Mouse (Mus musculus): ENCODE results near the gene Sost.

The Sost gene

DNA sequence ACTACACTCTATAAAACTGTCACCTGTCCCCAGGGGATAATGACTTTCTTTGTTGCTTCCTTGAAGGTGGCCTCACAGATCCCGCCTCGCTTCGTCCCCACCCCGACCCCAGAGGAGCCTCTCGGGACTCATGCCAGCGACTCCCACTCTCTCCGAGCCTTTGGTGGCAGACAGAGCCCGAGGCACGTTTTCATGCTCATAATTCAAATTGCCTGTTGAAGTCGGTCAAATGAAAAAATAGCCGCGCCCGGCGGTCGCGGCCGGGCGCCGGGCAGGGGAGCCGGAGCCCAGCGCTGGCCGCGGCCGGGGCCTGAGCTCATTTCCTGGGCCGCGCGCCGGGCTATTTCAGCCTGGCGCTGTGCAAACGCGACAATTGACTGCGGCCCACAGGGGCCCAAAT, 29.7 kb downstream of the Sost start:
- no peak for DNase-seq

DNA sequence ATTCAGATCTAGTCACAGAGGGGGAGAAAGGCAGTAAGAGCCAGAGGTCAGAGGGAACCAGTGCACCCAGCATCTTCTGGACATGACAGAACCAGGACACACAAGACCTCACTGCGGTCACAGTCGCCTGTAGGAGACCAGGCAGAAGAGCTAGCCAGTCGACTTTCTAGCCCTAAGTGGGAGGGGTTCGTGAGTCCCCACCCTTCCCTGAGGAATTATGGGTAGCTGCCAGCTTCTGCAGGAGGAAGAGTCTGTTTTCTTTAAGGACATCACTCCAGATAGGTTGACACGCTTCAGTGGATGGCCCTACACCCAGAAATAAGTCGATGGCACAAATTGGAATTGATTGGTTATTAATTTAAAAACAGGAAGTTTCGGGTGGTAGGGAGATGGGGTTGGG, 30.4 kb downstream of the Sost start:
- DNase-seq: no peak

DNA sequence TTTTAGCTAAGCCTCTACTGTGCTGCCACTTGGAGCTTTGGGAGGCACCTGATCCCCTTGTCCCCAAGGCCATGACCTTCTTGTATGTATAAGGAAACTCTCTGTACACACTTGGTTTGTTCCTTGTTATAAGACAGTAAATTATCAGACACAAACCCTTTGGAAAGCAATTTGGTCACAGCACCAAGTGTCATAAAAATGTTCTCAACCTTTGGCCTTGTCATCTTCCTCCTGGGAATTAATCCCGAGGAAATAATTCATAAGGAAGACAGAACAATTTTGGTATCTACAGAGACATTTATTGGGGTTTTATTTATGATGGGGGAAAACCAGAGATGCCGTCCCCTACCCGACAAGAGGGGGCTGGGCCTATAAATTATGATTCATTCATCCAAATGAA, 31.1 kb downstream of the Sost start:
- DNase-seq: no peak

DNA sequence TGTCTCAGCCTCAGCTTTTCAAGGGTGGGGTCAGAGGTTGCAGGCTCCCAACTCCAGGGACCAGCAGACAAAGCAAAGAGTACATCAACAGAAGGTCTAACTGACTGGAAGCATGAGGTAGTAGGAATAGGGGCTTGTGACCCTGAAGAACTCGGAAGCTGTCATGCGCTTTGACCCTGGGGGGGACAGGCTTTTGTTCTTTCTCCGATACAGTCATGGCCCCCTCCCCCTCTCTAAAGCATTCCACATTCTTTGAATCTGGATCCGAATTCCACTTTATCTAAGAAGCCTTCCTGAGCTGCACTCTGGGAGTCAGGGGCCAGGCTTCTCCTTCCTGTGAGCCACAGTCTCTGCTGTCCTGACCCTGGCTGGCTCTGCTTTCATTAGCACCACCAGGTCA, 34.8 kb downstream of the Sost start:
- DNase-seq: no peak

DNA sequence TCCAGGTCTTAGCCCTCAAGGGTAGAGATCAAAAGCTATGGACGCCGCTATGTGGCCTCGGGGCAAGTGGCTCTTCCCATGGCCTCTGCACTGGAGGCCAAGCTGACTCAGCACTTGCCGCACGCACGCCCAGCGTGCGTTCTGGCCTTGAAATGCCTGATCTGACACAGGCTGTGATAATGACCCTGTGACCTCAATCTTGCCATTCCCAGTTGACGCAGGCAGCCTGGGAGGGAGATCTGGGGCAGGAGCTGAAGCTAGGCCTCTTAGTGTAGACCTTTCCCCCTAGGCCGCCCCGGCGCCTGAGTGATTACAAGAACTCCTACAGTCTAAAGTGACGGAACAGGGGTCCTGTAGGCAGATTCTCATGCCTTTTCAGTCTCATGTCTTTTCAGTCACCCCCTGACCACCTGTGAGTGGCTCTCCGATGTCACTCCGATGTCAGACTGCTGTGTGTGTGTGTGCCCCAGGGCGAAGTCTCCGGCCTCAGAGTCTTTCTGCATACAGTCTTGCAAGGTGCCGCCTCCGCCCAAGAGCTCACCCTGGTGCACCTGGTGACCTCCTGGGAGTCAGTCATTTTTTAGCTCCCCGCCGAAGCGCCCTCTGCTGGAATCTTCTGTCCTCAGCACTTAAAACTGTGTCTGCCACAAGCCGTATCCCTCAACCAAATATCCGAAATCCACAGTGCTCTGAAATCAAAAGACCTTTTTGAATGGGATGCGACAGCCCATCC, 38.6 kb downstream of the Sost start:
- DNase-seq: peak; percentile 66 to 68

DNA sequence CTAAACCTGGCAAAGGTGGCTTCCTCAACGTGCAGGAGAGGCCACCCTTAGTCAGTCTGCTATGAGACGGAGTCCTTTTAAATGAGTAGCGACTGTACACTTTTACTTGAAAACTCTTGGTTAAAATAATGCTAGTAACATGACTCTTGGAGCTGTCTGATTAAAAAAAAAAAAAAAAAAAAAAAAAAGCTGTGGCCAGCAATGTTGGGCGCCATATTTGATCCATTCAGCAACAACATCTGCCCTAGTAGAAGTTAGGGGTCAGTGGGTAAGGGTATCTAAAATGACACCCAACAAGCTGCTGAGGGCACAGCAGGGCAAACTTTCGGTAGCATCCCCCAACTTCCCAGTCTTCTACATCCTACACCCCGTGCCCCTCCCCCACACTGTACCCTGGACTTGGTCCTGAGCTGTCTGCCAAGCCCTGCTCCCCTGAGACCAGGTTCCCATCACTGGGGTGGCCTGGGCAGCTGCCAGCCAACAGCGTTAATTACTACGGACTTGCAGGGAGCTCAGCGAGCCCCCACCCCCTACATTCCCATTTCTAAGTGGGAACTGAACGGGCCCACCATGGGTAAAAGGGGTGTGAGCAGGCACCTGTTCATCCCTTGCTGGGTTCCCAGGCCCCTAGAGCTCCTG, 39.7 kb downstream of the Sost start:
- no peak for DNase-seq

DNA sequence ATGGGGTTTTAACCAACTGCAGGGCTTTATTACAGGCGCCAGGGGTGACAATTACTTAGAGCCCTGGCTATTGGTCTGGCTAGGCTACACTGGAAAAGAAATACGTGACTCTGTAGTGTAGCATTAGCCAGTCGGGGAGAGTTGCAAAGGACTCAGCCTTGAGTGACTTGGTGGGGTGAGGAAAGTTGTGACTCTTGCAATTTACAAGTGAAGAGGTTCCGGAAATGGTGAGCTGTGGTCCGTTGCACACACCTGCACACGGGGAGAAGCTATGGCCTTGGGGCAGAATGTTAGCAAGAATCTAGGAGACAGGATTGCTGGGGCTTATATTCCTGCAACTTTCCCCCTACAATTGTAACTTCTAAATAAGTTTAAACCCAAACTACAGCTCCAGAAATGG, 41.2 kb downstream of the Sost start:
- no peak for DNase-seq

DNA sequence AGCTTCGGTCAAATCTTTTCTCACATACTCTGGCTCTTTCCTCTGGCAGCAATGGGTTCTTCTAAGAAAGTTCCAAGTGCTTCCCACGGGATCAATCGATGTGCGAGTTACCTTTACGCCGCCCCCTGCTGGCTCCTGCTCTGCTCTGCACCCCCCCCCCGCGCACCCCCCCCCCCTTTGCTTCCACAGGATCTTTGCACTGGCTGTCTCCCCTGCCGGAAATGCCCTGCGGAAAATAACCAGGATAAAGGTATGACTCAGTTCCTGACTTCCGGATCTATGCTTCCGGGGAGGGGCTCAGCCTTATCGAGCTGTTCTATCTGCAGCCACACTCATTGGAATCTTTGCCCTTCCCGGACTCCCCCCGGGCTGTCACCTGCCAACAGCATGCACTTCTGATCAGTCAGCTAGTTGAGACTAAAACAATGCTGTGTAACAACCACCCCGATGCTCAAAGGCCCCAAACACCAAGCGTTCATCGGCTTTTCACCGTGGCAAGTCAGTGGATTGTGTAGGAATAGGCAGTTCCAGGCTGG, 42.3 kb downstream of the Sost start:
- peak in 1 of 2 experiments; percentile 25 for DNase-seq

DNA sequence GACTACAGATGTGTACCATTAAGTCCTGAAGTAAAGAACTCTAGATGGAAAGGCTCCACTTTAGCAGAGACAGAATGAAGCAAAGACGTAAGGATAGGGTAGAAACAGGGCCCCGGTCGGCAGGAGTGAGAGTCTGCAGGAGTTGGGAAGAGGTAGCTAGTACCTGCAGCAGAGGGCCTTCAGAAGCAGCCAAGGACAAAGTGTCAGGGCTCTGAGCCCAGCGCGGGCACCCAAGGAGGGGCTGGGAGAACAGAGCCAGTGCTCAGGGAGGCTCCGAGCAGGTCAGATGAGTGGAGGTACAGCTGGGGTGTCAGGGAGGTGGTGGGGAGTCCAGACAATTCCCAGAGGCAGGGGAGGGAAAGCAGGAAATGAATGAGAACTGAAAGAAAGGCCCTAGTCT, 42.8 kb downstream of the Sost start:
- no peak for DNase-seq

DNA sequence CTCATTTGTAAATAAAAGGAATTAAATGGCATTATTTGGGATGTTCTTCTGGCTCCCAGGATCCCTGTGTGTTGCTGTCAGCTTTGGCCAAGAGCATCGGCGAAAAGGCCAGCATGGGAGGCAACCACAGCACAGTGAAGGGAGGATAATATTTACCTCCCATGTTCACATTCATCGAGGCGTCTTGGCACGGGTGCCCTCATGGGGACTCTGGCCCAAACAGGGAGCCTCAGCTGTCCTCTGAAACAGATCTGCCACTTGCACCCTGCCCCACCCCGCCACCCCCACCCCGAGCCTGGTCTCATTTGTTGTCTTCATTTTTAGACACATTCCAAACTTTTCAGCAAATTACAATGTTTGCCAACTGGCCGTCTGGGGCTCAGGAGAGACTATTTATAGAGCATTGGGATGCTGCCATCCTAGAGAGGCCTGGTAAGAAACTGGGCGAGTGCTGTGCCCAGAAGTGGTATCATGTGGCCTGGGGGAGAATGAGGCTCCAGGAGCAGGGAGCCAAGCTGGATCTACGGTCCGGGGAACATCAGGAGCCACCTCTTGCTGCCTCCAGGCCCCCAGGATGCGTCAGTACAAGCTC, 45.4 kb downstream of the Sost start:
- DNase-seq: no peak

DNA sequence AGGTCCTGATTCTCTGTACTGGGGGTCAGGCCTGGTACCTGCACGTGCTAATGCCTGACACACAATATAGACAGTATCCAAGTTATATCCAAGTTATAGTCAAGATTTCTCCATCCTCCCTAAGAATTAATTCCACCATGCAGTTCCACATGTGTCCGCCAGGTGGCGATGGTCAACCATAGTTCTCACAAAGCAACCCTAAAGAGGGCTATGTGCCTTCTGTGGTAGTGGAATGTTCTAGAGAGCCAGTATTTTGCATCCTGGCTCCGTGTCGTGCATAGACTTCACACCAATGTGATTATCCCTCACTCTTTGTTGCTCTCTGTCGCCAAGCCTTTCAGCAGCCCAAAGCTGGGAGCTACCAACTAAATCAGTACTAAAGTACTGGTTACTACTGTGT, 47.2 kb downstream of the Sost start:
- DNase-seq: peak; percentile 88 to 90

DNA sequence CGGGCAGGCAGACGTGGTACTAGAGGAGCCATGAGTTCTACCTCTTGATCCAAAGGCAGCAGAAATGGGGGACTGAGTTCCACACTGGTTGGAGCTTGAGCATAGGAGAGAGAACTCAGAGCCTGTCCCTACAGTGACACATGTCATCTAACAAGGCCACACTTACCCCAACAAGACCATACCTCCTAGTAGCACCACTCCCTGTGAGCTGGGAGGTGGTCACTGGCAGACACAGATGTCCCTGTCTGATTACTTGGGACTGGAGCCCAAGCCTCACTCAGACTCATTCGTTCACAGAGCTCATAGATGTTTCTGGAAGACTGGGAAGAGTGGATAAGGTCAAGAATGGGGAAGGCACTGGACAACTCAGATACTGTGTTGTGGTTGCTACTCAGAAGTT, 48.2 kb downstream of the Sost start:
- DNase-seq: no peak

DNA sequence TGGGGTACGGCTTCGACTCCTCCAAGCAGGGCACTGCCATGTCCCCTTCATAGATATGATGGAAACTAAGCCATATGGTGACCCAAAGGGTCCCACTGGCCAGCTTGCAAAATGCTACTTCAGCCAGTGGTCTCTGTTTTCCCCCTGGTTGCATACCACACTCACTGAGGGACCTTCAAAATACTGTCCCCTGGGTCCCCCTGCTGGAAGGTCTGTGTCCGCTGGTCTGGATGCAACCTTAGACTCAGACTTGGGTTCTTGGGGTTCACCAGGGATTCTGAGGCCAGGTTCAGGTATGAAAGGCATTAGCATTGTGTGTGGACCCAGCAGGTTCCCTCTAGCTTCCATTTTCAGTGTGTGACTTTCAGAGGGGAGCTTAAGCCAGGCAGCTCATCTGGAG, 50.0 kb downstream of the Sost start:
- DNase-seq: no peak

DNA sequence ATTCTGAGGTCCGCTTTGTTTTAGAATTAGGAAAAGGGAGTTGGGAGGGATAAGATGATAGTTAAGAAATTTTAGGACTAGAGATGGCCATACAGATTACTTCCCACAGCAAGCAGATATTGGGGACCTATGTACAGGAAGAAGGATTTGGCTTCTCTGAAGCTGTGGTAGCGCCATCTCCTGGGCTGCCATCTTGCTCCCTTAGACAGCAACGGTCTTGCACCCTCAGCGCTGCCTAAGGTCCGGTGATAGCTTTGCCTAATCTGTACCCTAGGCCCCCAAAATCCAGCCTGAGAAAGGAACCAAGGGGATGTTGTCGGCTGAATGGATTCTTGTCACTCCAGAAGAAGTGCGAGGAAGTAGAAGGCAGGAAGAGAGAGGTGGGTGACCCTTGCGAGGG, 53.2 kb downstream of the Sost start:
- no peak for DNase-seq
